Mouse (Mus musculus): Measurements from ENCODE around the gene Tmem89. TPM values are rescaled to one million over a fixed set of nuclear protein-coding genes. Genes with fewer than 3 reads are reported as not detected.

Tmem89 gene
- polyA plus RNA-seq (2012; rRNA removed): 0.76 and 0.88 TPM in 2 replicates

GRCm38 (mm10) chr9:108914491-108914890 is at the start of gene Tmem89:
TSS of gene Tmem89 (plus strand) at chr9:108914619.
- TF ChIP-seq POLR2A (IDR thresholded peaks at IDR 0.05; ENCODE audit: borderline replicate concordance, extremely low read depth, insufficient read depth, insufficient read length, poor library complexity, severe bottlenecking): no peak
- no peak for TF ChIP-seq CTCF (IDR thresholded peaks at IDR 0.05; ENCODE audit: borderline replicate concordance, extremely low read depth, insufficient read depth, insufficient read length)

DNA sequence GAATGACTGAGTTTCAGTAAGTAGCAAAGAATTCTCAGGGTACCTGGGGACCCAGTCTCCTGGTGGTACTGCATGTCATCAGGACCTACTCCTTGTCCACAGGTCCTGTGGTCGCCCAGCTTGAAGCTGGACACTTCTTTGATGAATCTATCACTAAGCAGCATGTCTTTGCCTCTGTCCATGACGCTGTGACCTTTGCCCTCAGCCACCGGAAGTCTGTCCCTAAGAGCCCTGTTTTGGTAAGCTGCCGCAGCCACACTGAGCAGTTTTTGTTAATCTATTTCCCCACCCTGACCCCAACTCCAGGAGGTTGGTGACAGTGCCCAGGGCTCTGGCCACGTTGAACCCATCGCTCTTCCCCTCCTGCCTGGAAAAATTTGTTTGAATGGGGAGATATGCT is 2.1 kb upstream of the Tmem89 start:
- TF ChIP-seq POLR2A (IDR thresholded peaks at IDR 0.05; ENCODE audit: borderline replicate concordance, extremely low read depth, insufficient read depth, insufficient read length, poor library complexity, severe bottlenecking) (no peak), CTCF (IDR thresholded peaks at IDR 0.05; ENCODE audit: borderline replicate concordance, extremely low read depth, insufficient read depth, insufficient read length) (no peak)
- no peak for DNase-seq (ENCODE audit: low read depth)

More at GRCm38 (mm10) chr9:108914491-108914890, at the start of gene Tmem89:
- DNase-seq (ENCODE audit: low read depth): peak; percentile 75

DNA sequence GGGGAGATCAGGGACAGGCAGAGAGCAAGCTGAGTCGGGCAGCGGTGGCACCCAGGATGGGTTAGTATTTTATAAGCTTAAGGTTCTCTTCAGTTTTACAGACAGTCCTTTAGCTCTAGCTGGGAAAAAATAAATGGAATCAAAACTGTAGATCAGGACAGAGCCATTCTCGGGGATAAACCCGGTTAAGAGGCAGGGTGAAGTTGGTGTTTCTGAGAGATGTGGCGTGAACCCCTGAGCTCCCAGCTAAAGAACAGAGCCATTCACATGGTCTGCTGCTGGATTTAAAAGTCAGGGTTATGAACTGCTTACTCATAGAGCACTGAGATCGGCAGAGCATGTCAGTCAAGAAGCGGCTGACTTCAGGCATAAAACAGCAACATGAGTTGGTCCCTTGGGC is 1.3 kb upstream of the Tmem89 start:
- TF ChIP-seq POLR2A (IDR thresholded peaks at IDR 0.05; ENCODE audit: borderline replicate concordance, extremely low read depth, insufficient read depth, insufficient read length, poor library complexity, severe bottlenecking) (no peak), CTCF (IDR thresholded peaks at IDR 0.05; ENCODE audit: borderline replicate concordance, extremely low read depth, insufficient read depth, insufficient read length) (no peak)
- no peak for DNase-seq (ENCODE audit: low read depth)

DNA sequence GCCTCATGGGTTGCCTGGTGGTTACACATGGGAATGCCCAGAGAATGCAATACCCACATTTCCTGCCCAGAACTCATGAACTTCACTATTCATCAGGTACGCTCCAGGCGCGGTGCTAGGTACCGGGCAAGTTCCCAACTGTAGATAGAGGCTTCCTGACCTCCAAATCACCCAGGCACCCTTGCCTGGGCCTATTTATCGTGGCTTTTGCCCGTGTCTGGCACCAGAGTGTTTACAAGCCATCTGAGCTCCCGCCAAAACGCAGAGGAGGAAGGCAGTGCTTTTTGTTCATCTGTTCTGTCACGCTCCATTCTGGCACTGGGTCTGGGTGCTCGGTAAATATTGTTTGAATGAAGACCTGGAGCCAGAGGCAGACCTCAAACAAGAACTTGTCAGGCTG is 798 bp upstream of the Tmem89 start:
- TF ChIP-seq CTCF (IDR thresholded peaks at IDR 0.05; ENCODE audit: borderline replicate concordance, extremely low read depth, insufficient read depth, insufficient read length) (no peak), POLR2A (IDR thresholded peaks at IDR 0.05; ENCODE audit: borderline replicate concordance, extremely low read depth, insufficient read depth, insufficient read length, poor library complexity, severe bottlenecking) (no peak)
- no peak for DNase-seq (ENCODE audit: low read depth)

- TF ChIP-seq CTCF (IDR thresholded peaks at IDR 0.05; ENCODE audit: borderline replicate concordance, extremely low read depth, insufficient read depth, insufficient read length) (no peak), POLR2A (IDR thresholded peaks at IDR 0.05; ENCODE audit: borderline replicate concordance, extremely low read depth, insufficient read depth, insufficient read length, poor library complexity, severe bottlenecking) (no peak)
- DNase-seq (ENCODE audit: low read depth): no peak
Observed at GRCm38 (mm10) chr9:108925897-108926296, 11.5 kb downstream of the Tmem89 start.

- no peak for TF ChIP-seq POLR2A (IDR thresholded peaks at IDR 0.05; ENCODE audit: borderline replicate concordance, extremely low read depth, insufficient read depth, insufficient read length, poor library complexity, severe bottlenecking)
- no peak for TF ChIP-seq CTCF (IDR thresholded peaks at IDR 0.05; ENCODE audit: borderline replicate concordance, extremely low read depth, insufficient read depth, insufficient read length)
Observed at GRCm38 (mm10) chr9:108928424-108928823, 14.0 kb downstream of the Tmem89 start.

DNA sequence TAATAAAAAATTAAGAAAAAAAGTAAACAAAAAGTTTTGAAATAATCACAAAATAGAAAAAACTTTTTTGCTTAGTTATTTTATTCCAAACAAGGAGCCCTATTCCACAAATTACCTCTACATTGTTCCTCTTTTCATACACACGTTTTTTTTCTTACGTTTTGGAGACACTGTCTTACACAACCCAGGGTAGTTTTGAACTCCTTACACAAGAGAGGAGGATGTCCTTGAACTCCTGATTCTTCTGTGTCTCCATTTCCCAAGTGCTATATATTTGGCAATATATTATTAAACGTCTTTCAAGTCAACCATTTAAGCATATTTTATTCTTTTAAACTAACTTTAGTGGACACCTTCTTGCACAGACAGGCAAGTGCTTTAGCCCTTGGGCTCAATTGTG is 21.6 kb downstream of the Tmem89 start:
- DNase-seq (ENCODE audit: low read depth): no peak
- no peak for TF ChIP-seq POLR2A (IDR thresholded peaks at IDR 0.05; ENCODE audit: borderline replicate concordance, extremely low read depth, insufficient read depth, insufficient read length, poor library complexity, severe bottlenecking)
- no peak for TF ChIP-seq CTCF (IDR thresholded peaks at IDR 0.05; ENCODE audit: borderline replicate concordance, extremely low read depth, insufficient read depth, insufficient read length)

More at GRCm38 (mm10) chr9:108928424-108928823, 14.0 kb downstream of the Tmem89 start:
- DNase-seq (ENCODE audit: low read depth): no peak

- peak; percentile 92 for TF ChIP-seq CTCF (IDR thresholded peaks at IDR 0.05; ENCODE audit: borderline replicate concordance, extremely low read depth, insufficient read depth, insufficient read length)
- TF ChIP-seq POLR2A (IDR thresholded peaks at IDR 0.05; ENCODE audit: borderline replicate concordance, extremely low read depth, insufficient read depth, insufficient read length, poor library complexity, severe bottlenecking): peak; percentile 69; the same call in 1 of the 2 replicates
- peak; percentile 99 for DNase-seq (ENCODE audit: low read depth)
Observed at GRCm38 (mm10) chr9:108936418-108937364, 22.3 kb downstream of the Tmem89 start, which contains the start of gene Uqcrc1. TSS of gene Uqcrc1 (plus strand) at chr9:108936633.

GRCm38 (mm10) chr9:108945111-108945510 is 30.7 kb downstream of the Tmem89 start:
- TF ChIP-seq CTCF (IDR thresholded peaks at IDR 0.05; ENCODE audit: borderline replicate concordance, extremely low read depth, insufficient read depth, insufficient read length) (no peak), POLR2A (IDR thresholded peaks at IDR 0.05; ENCODE audit: borderline replicate concordance, extremely low read depth, insufficient read depth, insufficient read length, poor library complexity, severe bottlenecking) (no peak)

GRCm38 (mm10) chr9:108945608-108946007 is 31.2 kb downstream of the Tmem89 start:
- no peak for DNase-seq (ENCODE audit: low read depth)
- no peak for TF ChIP-seq CTCF (IDR thresholded peaks at IDR 0.05; ENCODE audit: borderline replicate concordance, extremely low read depth, insufficient read depth, insufficient read length)

More at GRCm38 (mm10) chr9:108945111-108945510, 30.7 kb downstream of the Tmem89 start:
- no peak for DNase-seq (ENCODE audit: low read depth)

GRCm38 (mm10) chr9:108949231-108949966 is 35.0 kb downstream of the Tmem89 start:
- peak; percentile 20 for DNase-seq (ENCODE audit: low read depth)
- TF ChIP-seq CTCF (IDR thresholded peaks at IDR 0.05; ENCODE audit: borderline replicate concordance, extremely low read depth, insufficient read depth, insufficient read length) (no peak), POLR2A (IDR thresholded peaks at IDR 0.05; ENCODE audit: borderline replicate concordance, extremely low read depth, insufficient read depth, insufficient read length, poor library complexity, severe bottlenecking) (no peak)

All from brain, embryonic 14.5 days (tissue).